Mouse (Mus musculus) left cerebral cortex, postnatal 10 days (tissue): ENCODE measurements at regions not wholly inside any gene's neighbourhood (a gene's known extent, or its start where the extent isn't known, plus 50 kb on each side); places are given as distances from the start of the nearest gene placed in this dataset.
A peak's percentile ranks its signal among the peaks of the same experiment; 100 is the strongest.

Source experiments
- DNase-seq, 2 experiments: peaks; one replicate each; pipeline ENCODE4 v3.0.0; 2021 to 2022; ENCODE audit warnings: low spot score in 2 of 2, mixed read lengths in 1 of 2; ENCODE audit errors: extremely low spot score in 1 of 2
- intact Hi-C: fragments of 180-260 bp; cut with DNase I; formaldehyde crosslinking; loops from one replicate; pipeline ENCODE4 v1.15.1; 2025

DNA sequence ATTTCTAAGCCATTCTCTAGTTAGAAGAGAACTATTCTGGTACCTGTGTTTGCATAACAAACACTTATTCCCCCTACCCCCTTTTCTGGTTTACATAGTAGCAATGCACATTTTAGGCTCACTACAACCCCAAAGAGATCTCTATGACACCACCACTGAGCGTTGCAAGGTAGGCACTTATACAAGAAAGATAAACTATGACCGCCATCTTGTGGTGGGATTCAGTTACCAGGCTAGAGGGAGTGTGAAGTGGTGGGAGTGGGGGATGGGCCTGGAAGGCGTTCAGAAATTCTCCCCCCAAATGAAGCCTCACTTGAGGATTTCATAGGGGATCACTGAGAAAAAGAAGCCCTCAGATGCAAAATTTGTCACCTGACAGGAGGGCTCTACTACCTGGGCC is 64.4 kb upstream of the Fst start:
- DNase-seq = peak in 1 of 2 experiments; percentile 23
- intact Hi-C loops = no loop called here

DNA sequence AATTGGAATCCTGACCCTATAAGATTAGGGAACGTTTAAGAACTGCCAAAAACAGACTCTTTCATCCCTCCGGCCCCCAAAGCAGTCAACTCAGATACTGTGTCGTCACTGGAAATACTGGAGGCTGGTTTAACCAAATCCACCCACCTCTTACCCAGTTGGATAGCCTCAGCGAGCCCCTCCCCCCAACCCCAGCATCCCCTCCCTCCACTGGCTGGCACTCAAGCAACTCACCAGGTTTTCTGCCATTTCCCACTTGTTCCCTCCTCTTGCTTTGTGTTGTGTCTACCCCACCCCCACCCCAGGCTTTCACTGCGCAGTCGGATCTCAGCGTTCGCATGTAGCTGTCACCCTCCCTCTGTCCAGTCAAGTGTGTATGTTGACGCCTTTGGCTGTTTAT is 68.1 kb upstream of the Fst start:
- intact Hi-C loops = no loop called here
- no peak for DNase-seq

DNA sequence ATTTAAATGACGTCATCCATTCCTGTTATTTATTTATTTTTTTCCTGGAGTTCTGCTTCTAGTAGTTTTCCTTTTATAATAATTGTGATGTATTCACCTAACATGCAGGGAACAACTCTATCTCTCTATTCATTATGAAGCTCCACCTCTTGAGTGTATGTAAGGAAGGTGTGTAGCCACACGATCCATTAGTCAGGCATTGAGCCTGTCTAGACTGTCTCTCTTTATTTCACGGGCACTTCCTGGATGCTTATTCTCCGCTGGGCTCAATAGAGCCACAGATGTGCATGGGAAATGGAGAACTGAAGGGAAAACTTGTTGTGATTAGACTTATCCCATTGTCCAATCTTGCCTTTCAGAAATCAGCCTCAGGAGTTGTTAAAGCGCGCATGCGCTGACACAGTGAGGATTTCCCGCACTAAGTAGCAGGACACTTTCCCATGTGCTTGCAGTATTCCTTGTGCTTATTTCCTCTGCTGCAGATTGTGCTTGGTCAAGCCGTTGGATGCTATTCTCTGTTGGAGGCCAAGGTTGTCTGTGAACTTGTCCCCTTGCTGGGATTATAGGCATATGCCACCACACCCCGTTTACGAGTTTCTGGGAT is 71.5 kb upstream of the Fst start:
- no peak for DNase-seq
- intact Hi-C loops = no loop called here

DNA sequence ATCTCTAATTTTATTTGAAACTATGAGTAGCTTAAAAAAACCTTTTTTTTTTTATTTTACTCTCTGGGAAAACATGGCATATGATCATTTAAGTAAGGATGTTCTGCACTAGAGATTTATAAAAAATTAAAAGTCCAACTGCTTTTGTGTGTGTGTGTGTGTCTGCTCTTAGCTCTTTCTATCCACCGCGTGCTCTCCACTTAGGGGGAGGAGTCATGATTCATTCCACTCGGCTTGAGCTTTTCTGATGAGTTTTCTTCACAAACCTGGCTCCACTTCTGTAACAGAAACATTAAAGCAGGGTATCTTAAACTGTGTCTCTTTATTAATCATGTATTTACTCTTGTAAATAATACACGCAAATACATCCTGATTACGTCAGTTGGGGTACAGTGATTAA is 73.0 kb upstream of the Fst start:
- DNase-seq = no peak
- intact Hi-C loops = no loop called here

DNA sequence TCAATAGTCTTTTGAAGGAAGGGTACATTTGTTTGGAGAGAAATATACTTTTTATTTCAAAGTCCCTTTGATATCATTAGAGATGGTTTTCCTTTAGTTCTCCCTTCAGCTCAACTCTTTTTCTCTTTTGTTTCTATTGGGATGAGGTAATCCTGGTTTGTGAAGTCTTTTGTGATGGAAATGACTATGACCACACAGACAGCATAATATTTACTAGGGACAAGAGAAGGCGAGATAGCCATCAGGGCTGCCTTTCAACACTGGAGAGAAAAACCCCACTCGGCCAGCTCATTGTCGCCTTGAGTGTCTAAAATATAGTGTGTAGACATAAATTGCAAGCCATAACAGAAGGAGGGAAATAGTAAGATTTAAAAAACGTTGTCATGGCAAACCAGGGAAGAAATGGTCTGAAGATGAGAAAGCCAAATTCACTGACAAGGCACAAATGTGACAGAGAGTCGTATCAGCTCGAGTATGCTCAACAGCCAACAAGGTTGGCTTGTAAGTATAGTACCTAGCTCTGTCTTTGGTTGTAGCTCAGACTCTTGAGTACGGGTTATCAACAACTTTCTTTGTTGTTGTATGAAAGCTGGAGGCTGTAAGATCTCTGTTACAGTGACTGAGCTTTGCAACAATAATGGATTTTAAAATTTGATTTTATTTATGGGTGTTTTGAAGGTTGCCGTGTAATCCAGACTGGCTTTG is 73.8 kb upstream of the Fst start:
- DNase-seq = no peak
- intact Hi-C loops = no loop called here

DNA sequence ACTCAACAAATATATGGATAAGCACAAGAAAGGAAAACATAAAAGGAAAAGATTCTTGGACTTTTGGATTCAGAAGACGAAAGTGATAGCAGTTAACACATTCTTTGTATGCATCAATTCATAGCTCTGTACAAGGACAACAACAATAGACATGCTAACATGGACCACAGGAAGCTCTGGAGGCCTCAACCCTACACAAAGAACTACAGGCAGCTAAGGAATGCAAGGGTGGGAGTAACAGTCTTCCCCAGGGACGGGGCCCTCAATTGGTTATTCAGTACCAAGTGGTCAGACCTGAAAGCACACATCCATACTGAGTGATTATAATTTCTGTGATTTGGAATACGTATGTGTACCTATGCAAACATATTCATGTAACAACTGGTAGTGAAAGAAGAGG is 75.8 kb upstream of the Fst start:
- no peak for DNase-seq
- intact Hi-C loops = no loop called here

DNA sequence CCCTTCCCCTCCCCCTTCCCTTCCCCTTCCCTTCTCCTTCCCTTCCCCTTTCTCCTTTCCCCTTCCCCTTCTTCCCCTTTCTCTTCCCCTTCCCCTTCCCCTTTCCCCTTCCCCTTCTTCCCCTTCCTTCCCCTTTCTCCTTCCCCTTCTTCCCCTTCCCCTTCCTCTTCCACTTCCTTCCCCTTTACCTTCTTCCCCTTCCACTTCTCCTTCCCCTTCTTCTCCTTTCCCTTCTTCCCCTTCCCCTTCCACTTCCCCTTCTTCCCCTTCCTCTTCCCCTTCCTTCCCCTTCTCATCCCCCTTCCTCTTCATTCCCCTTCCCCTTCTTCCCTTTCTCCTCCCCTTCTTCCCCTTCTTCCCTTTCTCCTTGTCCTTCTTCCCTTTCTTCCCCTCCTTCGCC is 77.0 kb upstream of the Fst start:
- intact Hi-C loops = no loop called here
- no peak for DNase-seq

DNA sequence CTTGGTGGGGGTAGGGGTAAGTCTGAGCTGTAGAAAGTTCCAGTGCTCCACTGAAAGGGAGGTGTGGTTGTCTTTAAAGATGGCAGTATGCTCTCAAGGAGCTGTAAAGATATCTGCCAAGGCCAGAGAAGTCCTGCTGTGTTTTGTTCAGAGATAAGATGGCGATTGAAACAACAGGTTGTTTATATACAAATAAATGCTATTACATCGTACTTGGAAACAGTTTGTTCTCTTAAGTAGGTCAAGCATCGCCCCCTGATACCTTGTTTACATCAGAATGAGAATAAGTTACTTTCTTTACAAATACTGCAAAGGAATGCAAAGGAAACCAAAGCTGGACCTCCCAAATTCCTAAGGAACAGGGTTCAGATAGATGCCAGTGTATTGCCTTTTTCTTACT is 113.0 kb upstream of the Fst start:
- no peak for DNase-seq
- intact Hi-C loops = no loop called here

DNA sequence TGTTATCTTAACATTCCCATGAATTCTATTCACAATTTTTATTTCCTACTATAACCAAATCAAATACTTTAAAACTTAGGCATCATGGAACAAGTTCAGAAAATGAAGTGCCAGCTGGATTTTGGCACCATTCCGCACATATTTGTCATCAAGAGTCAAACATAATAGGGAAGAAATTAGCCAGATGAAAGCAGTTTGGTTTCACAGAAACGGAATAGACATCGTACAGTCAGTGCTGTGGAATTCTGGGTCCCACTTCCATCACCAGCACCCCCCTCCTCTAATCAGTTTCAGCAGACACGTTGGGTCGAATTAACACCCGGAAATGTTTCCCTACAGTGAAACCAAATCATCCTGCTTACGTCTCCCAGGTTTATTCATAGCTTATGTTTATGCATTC is 125.8 kb upstream of the Fst start:
- intact Hi-C loops = no loop called here
- no peak for DNase-seq

DNA sequence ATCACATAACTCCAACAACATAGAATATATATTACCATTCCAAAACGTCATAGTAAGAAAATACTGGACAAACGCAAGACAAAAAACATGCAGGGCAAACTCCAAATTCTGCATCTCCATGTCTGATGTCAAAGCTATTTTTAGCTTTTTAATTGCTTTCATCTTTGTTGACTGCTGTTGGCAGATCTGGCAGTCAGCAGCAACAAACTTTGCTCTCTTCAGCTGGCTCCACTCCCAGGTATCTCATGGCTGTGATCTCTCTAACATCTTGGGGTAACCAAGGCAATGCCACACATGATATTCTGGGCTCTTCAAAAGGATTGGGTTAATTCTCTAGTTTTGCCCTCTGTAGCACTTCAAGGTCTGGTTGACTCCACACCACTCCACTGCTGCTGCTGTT is 128.9 kb upstream of the Fst start:
- intact Hi-C loops = no loop called here
- DNase-seq = no peak

DNA sequence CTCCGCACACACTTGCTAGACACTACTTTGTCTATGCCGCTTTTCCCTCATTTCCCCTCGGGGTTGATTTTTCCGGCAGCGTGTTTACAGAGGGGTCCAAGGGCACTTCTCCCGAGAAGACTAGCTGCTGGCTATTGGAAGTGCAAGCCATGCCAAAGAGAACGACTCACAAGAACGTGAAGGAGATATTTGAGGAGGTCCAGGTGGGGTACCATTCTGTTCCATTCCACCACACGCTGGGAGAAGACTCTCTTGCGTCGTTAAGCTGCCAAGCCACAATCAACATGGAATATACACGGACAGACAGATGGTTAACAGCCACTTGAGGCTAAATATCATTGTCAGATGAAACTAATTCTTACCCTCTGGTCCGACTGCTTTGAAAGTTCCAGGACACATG is 144.6 kb upstream of the Fst start:
- intact Hi-C loops = no loop called here
- no peak for DNase-seq

DNA sequence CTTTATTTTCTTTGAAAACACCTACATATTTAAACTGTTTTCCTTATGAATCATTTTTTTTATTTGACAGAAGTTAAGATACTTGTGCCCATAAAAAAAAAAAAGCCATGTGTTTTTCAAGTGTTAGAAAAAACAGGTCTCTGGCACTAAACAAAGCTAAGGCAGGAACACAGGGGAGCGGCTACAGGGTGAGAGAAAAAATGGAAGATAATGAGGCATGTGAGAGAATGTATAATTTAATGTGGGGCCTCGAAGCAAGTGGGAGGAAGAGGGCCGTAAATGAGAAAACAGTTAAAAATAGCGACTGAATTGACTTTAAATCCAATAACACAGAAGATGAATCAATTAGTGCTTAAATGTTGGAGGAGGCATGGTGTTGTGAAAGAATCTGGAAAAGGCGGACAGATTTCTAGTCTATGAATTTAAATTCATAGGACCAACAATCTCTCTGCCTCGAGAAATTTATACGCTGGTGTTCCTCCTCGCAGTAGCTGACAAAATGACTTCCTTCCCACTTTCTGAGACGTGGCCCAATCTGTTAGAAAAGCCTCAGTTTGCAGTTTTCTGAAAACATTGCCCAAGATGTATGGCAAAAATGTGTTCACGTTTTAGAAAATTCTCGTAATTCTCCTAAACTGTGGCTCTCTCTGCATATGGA is 145.4 kb upstream of the Fst start:
- intact Hi-C loops = no loop called here
- DNase-seq = peak in 1 of 2 experiments; percentile 7

DNA sequence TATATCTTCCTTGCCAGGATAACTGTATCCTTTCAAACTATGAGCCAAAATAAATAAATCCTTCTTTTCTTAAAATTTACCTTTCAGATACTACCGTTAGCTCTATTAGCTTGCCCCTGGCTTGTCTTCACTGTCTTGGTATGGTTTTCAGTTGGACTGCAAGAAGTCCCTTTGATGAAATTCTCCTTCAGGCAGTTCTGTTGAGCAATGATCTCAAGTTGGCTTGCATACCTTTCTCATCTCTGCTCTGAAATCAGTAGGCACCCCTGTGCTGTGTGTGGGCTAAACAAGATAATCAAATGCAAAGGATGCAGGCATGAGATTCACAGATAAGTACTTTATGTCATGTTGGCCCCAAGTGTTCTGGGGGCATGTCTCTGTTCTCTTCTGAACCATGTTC is 155.2 kb upstream of the Fst start:
- intact Hi-C loops = no loop called here
- no peak for DNase-seq

DNA sequence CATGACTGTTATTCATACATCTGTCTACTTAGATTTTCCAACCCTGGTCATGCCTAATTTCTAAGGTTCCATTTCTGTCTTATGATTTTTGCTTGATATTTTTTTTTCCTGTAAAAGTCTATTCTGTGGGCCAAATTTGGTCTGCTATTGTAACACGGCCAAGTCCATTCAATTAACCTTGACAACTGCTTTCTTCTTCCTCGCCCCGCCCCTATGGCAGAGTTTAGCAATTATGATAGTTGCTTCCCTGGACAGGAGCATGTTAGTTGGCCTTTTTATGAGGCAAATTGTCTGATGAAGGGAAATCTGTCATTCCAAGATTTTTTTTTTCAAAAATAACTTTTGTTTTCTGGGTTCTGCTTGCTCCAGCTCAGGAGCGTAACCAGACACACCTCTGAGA is 160.7 kb upstream of the Fst start:
- no peak for DNase-seq
- intact Hi-C loops = no loop called here

DNA sequence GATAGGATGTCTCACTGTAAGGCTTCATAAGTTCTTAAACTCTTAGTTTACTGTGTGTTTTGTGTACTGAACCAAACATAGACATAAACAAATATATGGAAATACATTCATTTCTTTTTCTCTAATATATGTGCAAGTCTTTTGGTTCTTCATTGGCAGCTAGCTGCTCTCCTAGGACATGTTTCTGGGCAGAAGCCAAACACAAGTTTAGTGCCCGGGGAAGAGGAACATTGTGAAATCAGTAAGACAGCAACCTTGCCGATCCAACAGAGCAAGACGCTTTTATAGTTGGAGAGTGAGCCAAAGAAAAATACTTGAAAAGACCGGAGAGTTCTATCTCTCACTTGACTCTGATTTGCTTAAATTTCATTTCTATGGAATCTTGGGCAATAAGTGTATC is 178.0 kb upstream of the Fst start:
- intact Hi-C loops = no loop called here
- no peak for DNase-seq

DNA sequence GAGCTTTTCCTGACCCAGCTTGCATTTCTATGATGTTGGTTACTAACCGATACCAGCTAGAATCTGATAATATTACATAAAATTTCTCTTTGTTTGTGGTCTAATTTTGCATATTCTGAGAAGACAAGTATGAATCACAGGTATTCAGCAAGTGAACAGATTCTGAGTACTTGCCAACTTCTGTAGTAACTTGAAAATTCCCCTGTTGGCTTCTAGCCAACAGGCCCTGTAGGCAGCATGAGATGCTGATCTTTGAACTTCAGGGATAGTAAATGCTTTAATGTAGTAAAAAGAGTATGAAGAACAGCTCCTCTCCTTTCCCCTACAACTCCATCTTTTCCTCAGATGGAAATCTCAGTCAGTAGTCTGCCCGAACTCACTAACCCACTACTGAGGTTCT is 178.5 kb upstream of the Mocs2 start:
- DNase-seq = no peak
- intact Hi-C loops = no loop called here

DNA sequence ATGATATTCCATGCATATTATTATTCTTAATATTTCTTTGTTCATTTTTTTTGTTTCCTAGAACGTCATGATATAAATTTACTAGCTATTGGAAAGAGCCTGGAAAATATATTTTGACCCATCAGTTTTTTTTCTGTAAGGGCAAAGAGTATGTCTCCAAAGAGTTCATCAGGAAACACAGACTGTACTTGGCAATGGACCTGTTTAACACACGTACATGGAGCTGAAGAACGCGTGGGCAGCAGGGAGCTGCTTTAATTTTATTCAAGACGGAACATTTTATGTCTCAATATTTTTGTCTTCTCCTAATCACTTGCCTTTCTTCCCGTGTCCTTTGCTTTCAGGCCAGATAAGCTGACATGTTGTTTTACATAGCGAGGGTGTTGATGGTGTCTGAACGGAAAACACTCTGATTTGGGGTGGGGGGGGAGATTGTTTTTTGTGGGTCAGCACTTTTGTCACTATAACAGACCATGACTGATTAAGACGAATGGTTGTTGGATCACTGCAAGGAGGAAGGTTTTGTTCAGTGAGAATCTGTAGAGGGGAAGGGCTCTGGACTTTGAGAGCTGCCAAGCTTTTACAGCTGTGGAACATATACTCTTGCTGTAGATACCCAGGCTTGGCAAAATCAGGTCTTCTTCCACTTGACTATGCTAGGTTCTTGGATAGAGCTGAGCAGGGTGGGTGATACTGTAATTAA is 176.2 kb upstream of the Mocs2 start:
- intact Hi-C loops = no loop called here
- no peak for DNase-seq

DNA sequence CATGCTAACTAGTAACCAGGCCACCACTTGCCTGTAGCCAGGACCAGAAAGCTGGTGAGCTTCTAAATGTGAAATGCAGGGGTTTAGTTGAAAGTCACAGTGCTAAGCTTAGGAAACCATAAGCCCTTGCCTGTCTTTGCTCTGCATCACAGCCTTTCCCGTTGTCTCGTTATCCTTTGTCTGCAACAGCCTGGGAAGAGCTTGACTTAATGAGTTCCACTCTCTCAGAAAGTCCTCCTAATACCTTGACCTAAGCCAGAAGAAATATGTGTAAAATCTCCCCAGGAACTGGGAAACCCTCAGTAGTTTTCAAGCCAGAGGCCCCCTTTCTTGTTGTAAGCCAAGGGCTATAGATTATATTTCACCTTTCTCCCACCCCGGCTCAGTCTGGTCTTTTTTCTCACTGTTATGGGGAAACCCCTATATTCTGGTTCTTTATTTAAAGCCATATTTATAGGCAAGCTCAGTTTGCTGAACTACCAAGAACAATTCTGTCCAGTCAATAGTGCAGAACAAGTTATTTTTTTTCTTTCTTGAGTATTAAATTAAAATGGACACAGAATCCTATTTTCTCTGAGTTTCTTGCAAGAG is 175.0 kb upstream of the Mocs2 start:
- intact Hi-C loops = no loop called here
- no peak for DNase-seq

DNA sequence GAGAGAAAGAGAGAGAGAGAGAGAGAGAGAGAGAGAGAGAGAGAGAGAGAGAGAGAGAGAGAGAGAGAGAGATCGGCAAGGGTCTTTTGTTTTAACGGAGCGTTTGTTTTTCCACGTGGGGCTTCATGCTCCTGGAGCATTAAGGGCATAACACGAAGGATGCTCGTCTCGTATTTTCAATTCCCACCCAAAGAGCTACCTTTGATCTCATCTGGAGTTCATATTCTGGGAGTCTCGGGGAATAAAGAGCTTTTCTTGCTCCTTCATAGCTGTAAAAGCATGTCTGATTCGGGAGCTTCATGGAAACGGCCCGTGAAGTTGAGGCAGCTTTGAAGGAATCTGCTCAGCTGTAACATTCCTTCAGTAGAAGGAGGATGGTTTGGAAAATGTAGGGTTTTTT is 174.5 kb upstream of the Mocs2 start:
- intact Hi-C loops = no loop called here

DNA sequence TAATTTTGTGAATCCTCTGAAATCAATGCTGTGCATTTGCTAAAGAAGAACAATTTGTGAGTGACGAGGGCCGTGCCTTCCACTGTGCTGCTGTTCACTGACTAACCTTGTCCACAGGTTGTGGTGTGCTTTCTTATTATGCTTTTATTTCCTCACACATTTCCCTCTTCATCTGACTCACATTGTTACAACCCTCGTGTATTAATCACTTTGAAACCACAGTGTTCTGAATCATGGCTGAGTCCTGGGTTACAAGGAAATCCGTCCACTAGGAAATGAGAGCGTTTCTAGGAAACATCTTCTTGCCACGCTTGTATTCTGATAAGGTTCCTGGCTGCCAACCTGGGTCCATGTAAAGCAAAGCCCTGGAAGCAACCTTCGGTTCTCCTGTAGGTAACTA is 163.8 kb upstream of the Mocs2 start:
- intact Hi-C loops = no loop called here
- DNase-seq = no peak

More for the DNA sequence above, 174.5 kb upstream of the Mocs2 start:
- no peak for DNase-seq
